Mouse (Mus musculus) E14TG2a.4 (cell line): ENCODE results near the gene Alpi.

Experiments
- CTCF ChIP-seq: conservative IDR thresholded peaks from 2 replicates; pipeline ENCODE4 v1.5.1; 2014; ENCODE audit warnings: low read length
- NANOG ChIP-seq: IDR thresholded peaks from 2 replicates; pipeline ENCODE4 v1.6.1; 2014; ENCODE audit warnings: borderline replicate concordance, low read length, mixed read lengths
- POU5F1 ChIP-seq: IDR thresholded peaks from 2 replicates; pipeline ENCODE4 v1.6.1; 2014; ENCODE audit warnings: low read length, borderline replicate concordance

DNA sequence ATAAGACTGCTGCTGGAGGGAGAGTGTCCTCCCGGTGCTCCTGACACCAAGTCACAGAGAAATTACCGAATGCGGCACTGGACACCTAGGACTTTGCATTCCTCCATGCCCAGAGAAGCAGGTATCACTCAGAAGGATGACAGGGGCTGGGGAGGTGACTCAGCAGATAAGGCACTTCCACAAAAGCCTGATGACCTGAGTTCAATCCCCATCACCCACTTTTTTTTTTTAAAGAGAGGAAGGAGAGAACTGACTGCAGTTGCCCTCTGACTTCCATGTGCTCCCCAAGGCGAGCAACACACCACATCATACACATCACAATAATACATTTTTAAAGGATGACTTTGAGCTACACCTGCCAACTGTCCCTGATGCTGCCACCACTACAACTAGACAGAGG is 44.3 kb downstream of the Alpi start:
- TF ChIP-seq CTCF (no peak), NANOG (no peak), POU5F1 (no peak)
